Mouse (Mus musculus) brain, embryonic 14.5 days (tissue): Measurements from ENCODE around the gene Cfap100.

Experiments
- CTCF ChIP-seq: fragments of 200-500 bp; IDR thresholded peaks from 2 replicates; pipeline ENCODE4 v1.5.1; 2012; ENCODE audit warnings: inconsistent platforms, mild to moderate bottlenecking, moderate library complexity, borderline replicate concordance; ENCODE audit not compliant: insufficient read depth, insufficient read length; ENCODE audit errors: extremely low read depth
- POLR2A ChIP-seq: fragments of 200-500 bp; IDR thresholded peaks from 2 replicates; pipeline ENCODE4 v1.6.1; 2012; ENCODE audit warnings: mild to moderate bottlenecking, inconsistent platforms, borderline replicate concordance; ENCODE audit not compliant: poor library complexity, insufficient read depth, insufficient read length, severe bottlenecking; ENCODE audit errors: extremely low read depth

GRCm38 (mm10) chr6:90457421-90457820 lies 28.8 kb upstream of the Cfap100 start:
- TF ChIP-seq POLR2A = no peak
- no peak for TF ChIP-seq CTCF
